Mouse (Mus musculus): ENCODE results near the gene Pip4k2b.

DNA sequence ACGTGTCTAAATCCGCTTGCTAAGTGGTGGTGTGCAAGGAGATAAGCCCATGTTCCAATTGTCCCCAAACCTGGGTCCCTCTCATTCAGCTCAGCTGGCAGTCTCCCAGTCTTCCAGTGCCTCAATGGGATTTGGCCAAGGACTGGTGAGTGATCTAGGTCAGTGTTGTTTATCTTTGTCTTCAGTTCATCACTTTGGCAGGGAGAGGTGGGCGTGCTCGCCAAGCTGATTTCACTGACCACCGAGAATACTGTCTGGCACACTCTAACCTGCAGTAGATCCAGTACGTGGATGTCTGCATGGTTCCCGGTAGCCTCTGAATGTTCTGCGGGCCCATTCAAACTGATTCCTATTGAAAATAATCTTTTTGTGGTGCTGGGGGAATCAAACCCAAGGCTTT lies 30.6 kb downstream of the Pip4k2b start:
- peak; percentile 56; the same call in 1 of the 2 replicates for TF ChIP-seq POLR2AphosphoS2 (IDR thresholded peaks at IDR 0.05; ENCODE audit: low read depth, low read length)
- TF ChIP-seq USF1 (IDR thresholded peaks at IDR 0.05; ENCODE audit: low read depth, low read length): no peak
- no peak for TF ChIP-seq ZNF384 (IDR thresholded peaks at IDR 0.05; ENCODE audit: low read depth, low read length)
- TF ChIP-seq ETS1 (conservative IDR thresholded peaks at IDR 0.05; ENCODE audit: low read depth, low read length): no peak
- TF ChIP-seq ZKSCAN1 (IDR thresholded peaks at IDR 0.05; ENCODE audit: borderline replicate concordance, low read depth, low read length): no peak
- TF ChIP-seq TBP (conservative IDR thresholded peaks at IDR 0.05; ENCODE audit: low read depth, low read length): no peak
- no peak for TF ChIP-seq POLR2A (IDR thresholded peaks at IDR 0.05; ENCODE audit: low read depth, low read length)
